Mouse (Mus musculus) Muller cell, postnatal 12 days (primary cell): ENCODE measurements around the gene B3gnt2.

Source experiments
- DNase-seq: peaks from one replicate; pipeline ENCODE4 v3.0.0-alpha.2; 2015; ENCODE audit errors: inconsistent ontology term

B3gnt2 gene

DNA sequence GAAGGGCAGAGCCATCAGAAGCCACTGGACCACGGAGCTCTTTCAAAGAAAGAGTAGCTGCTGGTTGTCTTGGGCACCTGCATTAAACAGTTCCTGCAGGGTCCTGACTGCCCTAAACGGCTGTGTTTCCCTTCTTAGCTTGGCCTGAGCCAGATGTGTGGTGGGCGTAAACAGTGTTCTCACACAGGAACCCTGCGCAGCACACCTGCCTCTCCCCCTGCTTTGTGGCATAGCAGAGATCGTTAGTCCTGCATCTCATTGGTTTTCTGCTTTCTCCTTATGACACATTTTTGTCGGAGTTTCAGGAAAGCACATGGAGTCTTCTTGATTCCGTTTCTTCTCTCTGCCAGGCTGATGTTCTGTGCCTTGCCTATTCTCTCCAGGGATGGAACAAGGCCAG is 44.9 kb downstream of the B3gnt2 start:
- DNase-seq = no peak

DNA sequence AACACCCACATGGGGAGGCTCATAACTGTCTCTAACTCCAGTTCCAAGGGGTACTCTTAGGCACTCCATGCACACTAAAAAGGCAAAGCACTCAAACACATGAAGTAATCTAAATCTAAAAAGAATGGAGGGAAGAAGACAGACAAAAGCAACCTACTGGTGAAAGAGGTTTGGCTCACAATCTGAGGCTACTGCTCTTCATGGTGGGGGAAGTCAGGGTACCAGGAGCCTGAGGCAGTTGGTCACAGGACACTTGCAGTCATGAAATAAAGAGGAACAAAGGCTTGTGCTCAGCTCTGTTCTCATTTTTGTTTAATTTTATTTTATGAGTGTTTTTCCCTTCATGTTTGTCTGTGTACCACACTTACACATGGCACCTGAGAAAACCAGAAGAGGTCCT is 45.6 kb downstream of the B3gnt2 start:
- DNase-seq = no peak

DNA sequence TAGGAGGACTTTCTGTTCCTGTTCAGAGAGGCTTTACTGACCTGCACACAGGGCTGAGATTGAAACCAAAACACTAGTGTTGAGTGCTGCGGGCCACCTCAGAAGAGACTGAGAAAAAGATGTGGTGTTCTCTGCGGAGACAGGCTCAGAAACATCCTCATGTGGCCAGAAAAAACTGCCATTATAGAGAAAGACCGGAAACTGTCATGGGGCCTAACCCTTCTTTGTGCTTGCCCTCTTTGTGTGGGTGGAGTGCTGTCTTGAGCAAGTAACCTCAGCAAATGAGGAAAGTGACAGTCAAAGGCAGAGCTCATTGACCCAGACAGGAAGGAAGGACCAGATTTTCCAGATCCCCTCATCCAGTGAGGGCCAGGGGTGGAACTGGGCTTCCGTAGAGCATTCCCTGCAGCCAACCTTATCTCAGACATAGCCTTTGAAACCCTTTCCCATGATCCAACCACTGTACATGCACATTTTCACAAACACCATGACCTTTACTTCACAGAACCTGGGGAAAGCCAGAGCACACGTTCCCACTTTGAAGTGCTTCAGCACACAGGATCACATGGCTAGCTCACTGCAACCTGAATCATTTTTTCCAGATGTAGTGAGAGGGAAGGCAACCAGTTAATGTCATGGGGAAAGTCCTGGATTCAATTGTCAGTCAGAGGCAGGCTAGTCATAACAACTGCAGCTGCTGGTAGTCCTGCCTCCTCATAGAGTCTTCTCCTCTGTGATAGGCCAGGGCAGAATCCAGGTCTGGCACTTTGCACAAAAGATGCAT is 46.6 kb downstream of the B3gnt2 start:
- no peak for DNase-seq

DNA sequence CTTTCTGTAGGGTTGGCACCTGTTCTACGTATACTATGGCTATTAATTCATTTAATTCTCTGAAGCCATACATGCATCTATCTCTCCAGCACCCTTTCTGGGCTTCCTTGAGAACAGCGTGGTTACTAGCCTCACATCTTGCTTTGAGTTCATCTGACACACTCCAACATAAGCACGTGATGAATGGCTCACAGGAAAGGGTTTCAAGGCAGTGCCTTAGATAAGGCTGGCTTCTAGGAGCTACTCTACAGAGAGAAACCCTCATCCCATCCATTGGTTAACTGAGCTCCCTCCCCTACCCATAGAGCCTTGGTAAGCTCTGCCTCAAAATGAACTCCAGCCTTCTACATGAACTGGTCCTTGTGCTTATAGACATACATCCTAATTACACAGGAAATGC is 47.3 kb downstream of the B3gnt2 start:
- DNase-seq = no peak

DNA sequence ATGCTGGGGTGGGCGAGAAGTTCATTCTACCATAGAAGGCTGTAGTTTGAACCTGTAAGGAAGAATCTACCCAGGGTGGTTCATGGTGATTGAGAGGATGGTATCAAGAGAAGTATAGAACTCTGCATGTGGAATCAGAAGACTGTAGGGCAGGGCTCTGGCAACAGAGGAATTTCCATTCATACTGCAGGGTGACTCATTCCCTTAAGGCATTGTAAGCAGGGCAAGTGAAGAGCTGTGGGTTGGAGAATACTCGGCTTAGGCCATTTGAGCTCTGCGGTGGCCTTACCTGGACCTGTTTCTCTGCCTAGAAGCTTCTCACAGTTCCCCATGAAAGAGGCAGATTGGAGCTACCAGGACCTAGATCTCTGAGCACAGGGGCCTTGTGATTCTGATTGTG is 49.3 kb downstream of the B3gnt2 start:
- DNase-seq = peak; percentile 66

DNA sequence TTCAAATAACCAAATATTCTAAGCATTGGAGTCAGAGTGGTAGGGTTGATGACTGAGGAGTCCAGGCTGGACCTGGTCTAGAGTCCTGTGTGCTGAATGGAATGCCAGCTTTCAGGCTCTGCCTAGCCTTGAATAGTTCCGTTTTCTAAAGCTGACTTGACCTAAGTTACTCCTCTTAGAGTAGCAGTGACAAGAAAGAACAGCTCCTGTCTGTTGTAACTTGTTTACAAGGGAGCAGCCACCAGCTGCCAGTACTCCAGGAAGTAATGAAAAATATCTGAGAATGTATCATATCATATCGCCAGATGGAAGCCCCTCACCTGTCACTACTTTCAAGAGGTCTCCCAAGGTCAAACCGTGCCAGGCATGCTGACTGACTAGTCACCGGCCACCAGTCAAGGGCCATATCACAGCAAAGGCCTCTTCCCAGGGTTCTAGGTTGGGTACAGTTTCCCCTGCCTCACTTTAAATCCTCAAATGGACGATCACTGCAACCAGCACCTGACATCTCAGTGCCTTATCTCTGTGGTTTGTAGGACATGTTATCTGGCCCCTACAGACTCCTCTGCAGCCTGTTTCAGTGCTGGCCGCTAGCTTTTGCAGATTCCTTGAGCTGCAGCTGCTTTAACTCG is 51.2 kb downstream of the B3gnt2 start:
- no peak for DNase-seq

DNA sequence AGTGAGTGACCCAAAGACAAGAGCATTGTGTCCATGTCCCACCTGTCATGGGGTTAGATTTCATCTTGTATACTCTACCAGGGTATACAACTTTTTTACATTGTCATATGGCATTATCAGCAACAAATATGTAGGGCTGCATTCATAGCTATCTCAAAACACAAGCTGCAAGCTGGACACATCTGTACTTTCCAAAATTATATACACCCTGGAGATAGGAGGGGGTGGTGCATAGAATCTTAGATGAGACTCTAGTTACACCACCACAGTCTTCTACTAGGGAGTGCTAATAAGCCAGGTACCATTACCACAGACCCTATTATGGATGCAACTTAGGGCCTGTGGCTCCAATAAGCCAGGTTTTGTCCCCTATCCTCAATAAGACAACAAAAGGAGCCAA is 52.7 kb downstream of the B3gnt2 start:
- no peak for DNase-seq

DNA sequence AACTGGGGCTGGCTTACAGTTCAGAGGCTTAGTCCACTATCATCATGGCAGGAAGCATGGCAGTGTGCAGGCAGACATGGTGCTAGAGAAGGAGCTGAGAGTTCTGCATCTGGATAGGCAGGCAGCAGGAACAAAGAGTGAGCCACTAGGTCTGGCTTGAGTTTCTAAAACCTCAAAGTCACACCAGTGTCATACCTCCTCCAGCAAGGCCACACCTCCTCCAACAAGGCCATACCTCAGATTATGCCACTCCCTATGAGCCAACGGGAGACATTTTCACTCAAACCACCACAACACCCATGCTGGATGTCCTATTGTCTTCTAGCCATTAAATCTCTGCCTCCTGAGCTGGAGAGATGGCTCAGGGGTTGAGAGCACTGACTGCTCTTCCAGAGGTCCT is 55.6 kb downstream of the B3gnt2 start:
- no peak for DNase-seq

DNA sequence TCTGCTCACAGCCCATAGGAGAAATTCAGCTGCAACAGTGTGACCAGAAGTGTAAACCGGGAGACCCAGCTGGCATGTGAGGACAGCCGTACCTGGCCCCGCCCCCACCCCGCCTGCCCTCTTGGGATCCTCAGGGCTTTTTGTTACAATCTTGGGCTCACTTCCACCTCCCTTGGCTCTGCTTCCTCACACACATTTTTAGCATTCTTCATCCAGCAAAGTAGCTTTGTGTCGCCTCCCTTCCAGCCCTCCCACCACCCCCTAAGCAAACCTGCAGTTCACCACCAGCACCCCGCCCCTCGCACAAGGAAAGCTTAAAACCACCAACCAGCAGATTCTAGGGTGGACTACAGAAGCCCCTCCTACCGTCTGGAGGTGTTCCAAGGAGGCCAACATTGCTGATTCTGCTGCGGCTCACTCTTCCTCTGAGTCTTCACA is 60.8 kb downstream of the B3gnt2 start:
- peak; percentile 85 for DNase-seq

DNA sequence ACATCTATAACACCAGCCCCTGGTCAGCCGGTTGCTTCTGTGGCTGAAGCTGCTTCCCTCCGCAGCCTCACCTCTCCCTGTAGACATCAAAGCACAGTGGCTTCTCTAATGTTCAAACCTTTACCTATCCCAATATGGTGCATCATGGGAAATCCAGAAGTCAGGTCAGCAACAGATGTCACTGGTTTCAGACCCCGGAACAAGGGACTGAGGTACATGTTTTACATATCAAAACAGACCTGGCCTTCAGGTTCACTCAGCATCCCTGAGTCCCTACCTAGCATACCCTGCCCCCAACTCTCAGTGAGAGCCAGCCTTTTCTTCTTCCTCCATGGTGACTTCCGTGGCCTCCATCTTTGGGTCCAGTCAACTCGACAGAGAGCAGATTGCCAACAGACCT is 61.8 kb downstream of the B3gnt2 start:
- DNase-seq = no peak

DNA sequence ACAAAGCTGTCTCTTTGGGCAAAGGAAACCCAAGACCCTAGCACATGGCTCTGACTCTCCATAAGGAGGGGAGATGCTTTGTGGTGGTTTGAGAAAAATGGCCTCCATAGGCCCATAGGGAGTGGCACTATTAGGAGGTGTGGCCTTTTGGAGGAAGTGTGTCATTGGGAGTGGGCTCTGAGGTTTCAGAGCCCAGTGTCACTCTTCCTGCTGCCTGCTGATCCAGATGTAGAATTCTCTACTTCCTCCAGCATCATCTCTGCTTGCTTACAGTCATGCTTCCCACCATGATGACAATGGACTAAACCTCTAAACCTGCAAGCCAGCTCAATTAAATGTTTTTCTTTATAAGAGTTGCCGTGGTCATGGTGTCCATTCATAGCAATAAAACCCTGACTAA is 66.0 kb downstream of the B3gnt2 start:
- no peak for DNase-seq

DNA sequence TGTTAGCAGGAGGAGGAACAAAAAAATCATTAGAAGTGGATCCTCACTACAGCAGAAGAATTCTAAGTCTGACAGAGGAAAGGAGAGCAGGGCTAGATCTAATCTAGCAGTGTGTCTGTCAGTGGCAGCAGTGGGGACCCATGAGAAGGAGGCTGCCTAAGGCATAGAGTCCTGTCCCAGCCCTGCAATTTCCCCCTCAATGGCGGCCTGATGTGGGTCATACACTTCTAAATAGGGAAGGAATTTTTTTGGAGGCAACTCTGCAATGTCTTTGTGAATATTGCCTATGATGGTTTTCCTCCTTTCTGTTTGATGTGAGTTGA is 66.9 kb downstream of the B3gnt2 start:
- DNase-seq = no peak

DNA sequence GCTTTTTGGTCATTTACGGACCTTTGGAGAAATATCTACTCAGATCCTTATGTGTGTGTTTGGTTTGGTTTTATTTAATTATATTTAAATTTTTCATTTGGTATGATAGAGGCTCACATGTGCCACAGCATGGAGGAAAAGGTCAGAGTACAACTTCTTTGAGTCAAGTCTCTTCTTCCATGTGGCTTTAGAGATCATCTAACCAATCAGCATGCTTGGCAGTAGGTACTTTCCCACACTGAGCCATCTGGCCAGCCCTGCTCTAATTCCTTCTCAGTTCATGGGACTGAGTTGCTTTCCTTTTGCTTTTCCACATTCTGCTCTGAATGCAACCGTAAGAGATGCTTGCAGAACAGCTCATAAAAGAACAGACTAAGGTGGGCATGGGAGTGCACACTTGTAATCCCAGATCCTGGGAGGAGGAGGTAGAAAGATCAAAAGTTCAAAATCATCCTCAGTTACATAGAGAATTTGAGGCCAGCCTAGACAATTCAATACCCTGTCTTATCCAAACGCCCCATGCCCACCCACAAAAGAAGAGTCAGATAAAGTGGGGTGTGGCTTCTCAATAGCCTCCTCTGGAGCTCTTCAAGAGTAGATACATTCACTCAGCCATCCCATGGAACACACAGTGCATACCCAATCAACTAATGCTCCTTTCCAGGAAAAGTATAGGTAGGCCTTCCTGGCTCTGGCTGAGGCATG is 67.4 kb downstream of the B3gnt2 start:
- no peak for DNase-seq

DNA sequence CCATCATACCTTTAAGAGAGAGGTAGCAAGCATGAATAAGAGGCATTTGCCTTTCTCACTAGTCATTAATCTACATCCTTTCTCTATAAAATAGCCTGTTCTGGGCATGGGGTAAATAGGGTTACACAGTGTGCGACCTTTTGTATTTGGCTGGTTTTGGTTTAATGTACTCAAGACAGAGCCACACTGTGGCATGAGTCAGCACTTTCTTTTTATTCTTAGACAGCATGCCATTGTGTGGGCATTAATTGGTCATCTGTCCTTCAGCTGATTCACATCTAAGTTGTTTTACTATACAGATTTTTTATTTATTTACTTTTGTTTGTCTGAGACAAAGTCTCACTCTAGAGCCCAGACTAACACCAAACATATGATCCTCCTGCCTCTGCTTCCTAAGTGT is 68.6 kb downstream of the B3gnt2 start:
- peak; percentile 33 for DNase-seq

DNA sequence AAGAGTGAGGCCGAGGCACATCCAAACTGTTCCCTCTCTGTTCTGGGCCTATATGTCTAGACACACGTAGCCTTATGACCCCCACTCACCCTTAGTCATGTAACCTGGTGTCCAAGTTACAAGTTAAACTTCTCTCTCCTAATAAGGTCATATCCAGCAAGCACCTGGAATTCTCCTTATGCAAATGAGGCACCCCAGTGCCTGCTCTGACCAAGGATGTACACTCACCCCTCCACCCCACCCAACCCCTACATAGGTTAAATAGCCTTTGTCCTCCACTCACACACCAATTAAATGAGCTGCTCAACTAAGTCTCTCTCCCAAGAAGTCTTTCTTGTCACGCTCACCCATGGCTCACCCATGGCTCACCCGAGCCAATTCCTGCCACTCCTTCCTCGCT is 69.0 kb downstream of the B3gnt2 start:
- no peak for DNase-seq

DNA sequence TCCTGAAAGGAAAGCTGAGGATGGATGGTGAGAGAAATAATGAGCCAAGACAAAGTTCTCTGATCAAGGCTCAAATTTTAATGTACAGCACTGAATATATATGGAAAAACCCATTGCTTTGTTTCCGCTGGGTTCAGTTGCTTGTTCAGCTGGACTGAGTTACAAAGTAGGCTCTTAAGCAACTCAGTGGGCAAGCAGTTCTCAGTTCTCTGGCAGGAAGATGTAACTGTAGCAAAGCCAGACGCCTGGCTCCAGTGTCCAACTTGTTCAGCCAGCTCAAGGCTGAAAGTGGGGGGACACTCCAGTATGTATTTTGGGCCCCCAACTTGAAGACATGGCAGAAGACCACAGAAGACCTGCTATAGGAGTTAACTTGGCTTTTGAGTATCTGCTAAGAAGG is 72.9 kb downstream of the B3gnt2 start:
- DNase-seq = no peak

DNA sequence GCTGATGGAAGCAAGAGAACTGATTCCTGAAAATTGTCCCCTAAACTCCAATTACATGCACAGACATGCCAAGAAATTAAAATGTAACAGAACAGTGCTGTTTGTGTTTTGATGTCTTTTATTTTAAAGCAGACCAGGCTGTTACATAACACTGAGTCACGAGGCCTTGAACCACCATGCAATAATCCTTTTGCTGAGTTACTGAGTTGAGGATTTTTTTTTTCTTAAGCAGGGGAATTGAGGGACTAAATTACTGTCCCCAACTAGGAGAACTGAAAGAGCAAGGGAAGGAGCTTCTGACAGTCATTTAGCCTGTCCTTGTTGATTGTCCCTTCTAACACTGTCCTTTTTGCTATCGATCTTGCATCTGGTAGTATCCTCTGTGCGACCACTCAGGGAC is 76.3 kb downstream of the B3gnt2 start:
- DNase-seq = no peak

DNA sequence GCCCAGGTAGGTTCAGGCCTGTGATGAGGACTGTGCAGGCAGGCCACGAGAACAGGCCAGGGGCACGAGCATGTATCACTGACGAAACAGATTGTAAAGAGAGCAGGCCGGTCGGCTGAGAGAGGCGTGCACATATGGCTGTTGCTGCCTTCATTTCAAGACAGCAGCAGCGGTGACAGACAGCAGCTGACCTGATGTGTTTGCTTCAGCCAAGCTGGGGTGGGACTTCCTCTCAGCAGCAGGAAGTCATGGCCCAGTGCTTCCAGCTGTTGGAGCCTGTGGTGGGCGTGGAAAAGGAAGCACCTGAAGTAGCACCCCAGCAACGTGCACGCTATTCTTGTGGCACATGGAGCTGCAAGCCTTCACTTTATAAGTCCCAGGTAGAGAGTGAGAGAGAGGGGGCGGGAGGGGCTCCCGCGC is 78.0 kb downstream of the B3gnt2 start:
- DNase-seq = no peak

DNA sequence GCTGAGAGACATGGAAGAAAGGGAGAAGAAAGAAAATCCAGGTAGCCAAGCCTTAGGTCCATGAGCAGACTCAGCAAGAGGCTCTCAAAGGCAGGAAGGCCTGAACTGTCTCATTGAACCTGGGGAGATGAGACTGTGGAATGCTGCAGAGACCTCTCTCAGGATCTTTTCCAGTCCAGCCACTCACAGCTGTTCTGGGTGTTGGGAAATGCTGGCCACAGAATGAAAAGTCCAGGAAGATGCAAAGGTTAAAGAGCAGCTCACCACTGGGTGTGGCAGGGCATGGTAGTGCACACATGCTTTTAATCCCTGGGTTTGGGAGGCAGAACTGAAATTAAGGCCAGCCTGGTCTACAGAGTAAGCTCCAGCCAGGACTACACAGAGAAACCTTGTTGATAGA is 79.6 kb downstream of the B3gnt2 start:
- no peak for DNase-seq

DNA sequence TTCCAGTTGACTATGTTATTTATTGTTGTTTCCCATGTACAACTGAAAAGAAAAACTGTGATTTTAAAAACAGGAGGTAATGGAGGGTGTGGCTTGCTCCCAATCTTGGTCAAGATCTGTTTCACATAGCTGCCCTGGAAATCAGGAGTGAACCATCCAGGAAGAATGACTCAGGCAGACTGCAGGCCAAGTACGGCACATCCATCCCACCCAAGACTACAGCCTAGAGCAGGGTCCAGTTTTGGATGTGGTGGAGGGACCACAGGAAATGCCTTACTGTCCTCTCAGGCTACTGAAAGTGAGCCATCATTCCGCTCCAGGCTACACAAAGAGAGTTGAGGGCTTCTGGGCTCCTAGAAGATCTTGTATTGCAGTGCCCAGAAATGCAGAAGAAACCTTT is 80.0 kb downstream of the B3gnt2 start:
- DNase-seq = no peak

DNA sequence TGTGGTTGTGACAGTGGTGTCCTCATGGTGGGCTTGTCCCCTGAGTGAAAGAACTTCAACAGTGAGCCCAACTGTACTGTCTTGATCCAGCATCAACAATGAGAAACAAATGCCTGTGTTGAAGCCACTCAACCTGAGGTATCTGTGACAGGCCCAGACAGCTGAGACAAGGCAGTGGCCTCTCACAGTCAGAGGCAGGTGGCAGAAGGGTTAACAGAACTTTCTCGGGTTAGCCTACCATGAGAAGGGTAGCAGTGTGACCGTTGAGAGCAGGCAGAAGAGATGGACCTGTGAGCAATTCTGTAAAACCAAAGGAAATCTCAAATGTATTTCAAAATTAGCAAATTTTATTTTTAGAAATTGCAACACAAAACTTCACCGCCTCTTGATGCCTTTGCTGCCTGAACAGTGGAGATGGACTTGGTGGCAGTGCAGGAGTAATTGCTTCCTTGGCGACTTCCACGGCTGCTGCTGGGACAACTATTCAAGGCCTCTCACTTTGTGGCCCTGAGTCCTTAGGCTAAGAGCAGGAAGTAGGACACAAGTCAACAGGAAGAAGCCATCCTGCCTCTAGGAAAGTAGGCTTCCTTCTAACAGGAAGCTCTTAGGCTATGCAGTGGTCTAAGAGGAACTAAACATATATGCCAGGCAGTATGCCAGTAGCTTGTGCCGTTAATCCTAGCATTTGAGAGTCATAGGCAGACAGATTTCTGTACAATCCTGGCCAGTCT is 80.8 kb downstream of the B3gnt2 start:
- DNase-seq = no peak

DNA sequence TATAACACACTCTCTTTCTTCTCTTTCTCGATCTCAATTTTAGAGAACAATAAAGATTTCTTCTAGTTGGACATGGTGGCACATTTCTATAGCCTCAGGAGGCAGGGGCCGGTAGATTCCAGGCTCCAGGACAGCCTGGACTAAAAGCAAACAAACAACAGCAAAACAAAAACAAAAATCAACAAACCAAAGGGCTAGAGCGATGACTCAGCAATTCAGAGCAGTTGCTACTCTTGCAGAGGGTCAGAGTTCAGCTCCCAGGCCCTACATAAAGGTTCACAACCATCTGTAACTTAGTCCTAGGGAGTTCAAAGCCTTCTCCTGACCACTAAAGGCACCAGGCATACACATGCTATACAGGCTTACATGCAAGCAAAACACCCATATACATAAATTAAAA is 82.2 kb downstream of the B3gnt2 start:
- DNase-seq = no peak

DNA sequence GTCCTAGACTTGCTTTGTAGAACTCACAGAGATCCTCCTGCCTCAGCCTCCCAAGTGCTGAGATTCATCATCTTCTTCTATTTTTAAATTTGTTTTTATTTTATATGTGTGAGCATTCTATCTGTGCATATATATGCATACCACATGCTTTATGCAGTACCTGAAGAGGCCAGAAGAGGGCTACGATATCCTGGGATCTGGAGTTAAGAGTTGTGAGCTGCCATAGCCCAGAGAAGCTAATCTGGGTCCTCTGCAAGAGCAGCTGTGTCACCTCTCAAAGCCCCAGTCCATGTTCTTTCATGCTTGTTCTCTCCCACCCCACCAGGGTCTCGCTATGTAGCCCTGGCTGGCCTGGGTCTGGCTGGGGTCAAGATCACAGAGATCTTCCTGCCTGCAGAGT is 83.2 kb downstream of the B3gnt2 start:
- DNase-seq = no peak
